Mouse (Mus musculus) liver, embryonic 14.5 days (tissue): ENCODE data around the gene Vmn1r55. TPM values are rescaled to one million over a fixed set of nuclear protein-coding genes. Genes with fewer than 3 reads are reported as not detected.
"Not testable (repeated sequence)": the region's sequence is repeated elsewhere in the genome, so short reads cannot be mapped to it uniquely, and the experiment has no call there.

Experiments
- ATAC-seq: fragments of 200-750 bp; cut with Nextera tagmentation; 2 replicates; pipeline ENCODE4 v1.8.0; 2017; ENCODE audit warnings: moderate number of reproducible peaks, mild to moderate bottlenecking, moderate library complexity; ENCODE audit not compliant: insufficient read depth
- DNase-seq, 3 experiments: peaks; one replicate each; pipeline ENCODE4 v3.0.0-alpha.2; 2012 to 2013; ENCODE audit warnings: low read depth in 3 of 3, low spot score in 3 of 3
- H3K27ac ChIP-seq: fragments of 300-500 bp; sonication (generic); 2 replicates; pipeline ENCODE4 v1.5.1; 2014; ENCODE audit warnings: moderate library complexity, mild to moderate bottlenecking, control low read depth, inconsistent platforms
- H3K27me3 ChIP-seq: fragments of 300-500 bp; sonication (generic); 2 replicates; pipeline ENCODE4 v1.6.1; 2014; ENCODE audit warnings: mild to moderate bottlenecking, low read length, moderate library complexity; ENCODE audit not compliant: control insufficient read depth, insufficient read depth
- H3K36me3 ChIP-seq: fragments of 300-500 bp; sonication (generic); replicated peaks from 2 replicates; pipeline ENCODE4 v1.6.1; 2014; ENCODE audit warnings: low read depth; ENCODE audit not compliant: control insufficient read depth, insufficient read depth
- H3K4me1 ChIP-seq, 2 experiments: fragments of 200-500 bp in 1 of 2; fragments of 300-500 bp in 1 of 2; sonication (generic) in 1 of 2; replicated peaks; 2 replicates each; pipeline ENCODE4 v1.6.1; 2012 to 2014; ENCODE audit warnings: antibody characterized with exemption in 1 of 2, inconsistent platforms in 1 of 2, low read length in 1 of 2; ENCODE audit not compliant: control insufficient read depth in 2 of 2, insufficient read depth in 2 of 2
- H3K4me2 ChIP-seq: fragments of 300-500 bp; sonication (generic); 2 replicates; pipeline ENCODE4 v1.6.1; 2014; ENCODE audit warnings: low read depth, mild to moderate bottlenecking, control low read depth, moderate library complexity
- H3K4me3 ChIP-seq, 2 experiments: fragments of 200-500 bp in 1 of 2; fragments of 300-500 bp in 1 of 2; sonication (generic) in 1 of 2; 2 replicates each; pipeline ENCODE4 v1.5.1; 2012 to 2014; ENCODE audit warnings: low read depth in 2 of 2, low read length in 2 of 2, mild to moderate bottlenecking in 2 of 2, control low read depth in 1 of 2, inconsistent platforms in 1 of 2, moderate library complexity in 1 of 2; ENCODE audit not compliant: insufficient read depth in 1 of 2
- H3K9ac ChIP-seq: fragments of 300-500 bp; sonication (generic); replicated peaks from 2 replicates; pipeline ENCODE4 v1.6.1; 2014; ENCODE audit warnings: mild to moderate bottlenecking, control low read depth, moderate library complexity
- H3K9me3 ChIP-seq: fragments of 300-500 bp; sonication (generic); 2 replicates; pipeline ENCODE4 v1.6.1; 2016; ENCODE audit warnings: low read length, mixed read lengths; ENCODE audit not compliant: control insufficient read depth
- CTCF ChIP-seq: IDR thresholded peaks from 2 replicates; pipeline ENCODE4 v1.5.1; 2016; ENCODE audit warnings: antibody characterized with exemption, low read depth, control low read depth
- EP300 ChIP-seq: IDR thresholded peaks from 2 replicates; pipeline ENCODE4 v1.6.1; 2016; ENCODE audit warnings: antibody characterized with exemption, low read depth
- WGBS: fragments of 180-500 bp; shearing (Covaris S2); extraction: QIAGEN DNeasy Blood & Tissue Kit; methylation state at CpG from one replicate; pipeline ENCODE4 v1.1.7; 2014; ENCODE audit not compliant: insufficient replicate concordance; 5-methylcytosine and 5-hydroxymethylcytosine counted together
- polyA plus RNA-seq, 2 experiments: library from polyadenylated mRNA; depleted of rRNA in 1 of 2; stranded (reverse) in 1 of 2; unstranded in 1 of 2; fragments of >200 nt; fragmentation: Nextera tagmentation in 1 of 2; extraction: Ambion mirVana in 1 of 2; gene quantifications; 2 replicates each; pipeline versions ENCODE4 v1.2.1 to v1.2.3; 2012 to 2014

Gene Vmn1r55
- not detected in 2 replicates for polyA plus RNA-seq (2012; rRNA removed)
- not detected in 2 replicates for polyA plus RNA-seq (2014; fragmentation: Nextera tagmentation; extraction: Ambion mirVana)

- H3K9me3 ChIP-seq, H3K27ac ChIP-seq: not testable (repeated sequence)
These were observed at the start of gene Vmn1r55 for GRCm38 (mm10) chr7:5149570-5149969. Vmn1r55 (minus strand) TSS chr7:5149670.

GRCm38 (mm10) chr7:5196647-5197046 is 47.2 kb upstream of the Vmn1r55 start, which contains the start of gene Vmn1r56:
Vmn1r56 (minus strand) TSS chr7:5196747.
- not testable (repeated sequence) for H3K27ac ChIP-seq, ATAC-seq, H3K4me2 ChIP-seq, H3K9ac ChIP-seq, DNase-seq, H3K4me3 ChIP-seq, H3K9me3 ChIP-seq, H3K36me3 ChIP-seq, H3K4me1 ChIP-seq, H3K27me3 ChIP-seq

More at GRCm38 (mm10) chr7:5149570-5149969, at the start of gene Vmn1r55:
- H3K27me3 ChIP-seq, H3K4me2 ChIP-seq, H3K36me3 ChIP-seq, H3K9ac ChIP-seq, H3K4me1 ChIP-seq, ATAC-seq, H3K4me3 ChIP-seq, DNase-seq: not testable (repeated sequence)

- Histone ChIP-seq H3K27ac (no peak within 1 kb of the TSS), H3K9me3 (no peaks in the 10 kb centered on the region), H3K27me3 (no peaks in the 10 kb centered on the region), H3K9ac (peak within 1 kb of the TSS; percentile 32), H3K36me3 (no peaks in the 10 kb centered on the region), H3K4me2 (peak within 1 kb of the TSS; percentile 63), H3K4me3 (peak within 1 kb of the TSS; percentile 34 to 49), H3K4me1 (peaks cover 0 to 6% of the 10 kb centered on the region in 2 experiments; a peak in 1 of 4 replicates)
- WGBS: 13% methylated on average over 42 of the region's 42 CpGs
- ATAC-seq (peak; percentile 70), DNase-seq (peak in 2 of 3 experiments; percentile 20 to 33)
- TF ChIP-seq EP300: no peak
- peak; percentile 93 for TF ChIP-seq CTCF
These were observed 23.7 kb downstream of the Vmn1r55 start, which contains the start of gene Rasl2-9 for GRCm38 (mm10) chr7:5125549-5126406. Rasl2-9 (minus strand) TSS chr7:5125950.

DNA sequence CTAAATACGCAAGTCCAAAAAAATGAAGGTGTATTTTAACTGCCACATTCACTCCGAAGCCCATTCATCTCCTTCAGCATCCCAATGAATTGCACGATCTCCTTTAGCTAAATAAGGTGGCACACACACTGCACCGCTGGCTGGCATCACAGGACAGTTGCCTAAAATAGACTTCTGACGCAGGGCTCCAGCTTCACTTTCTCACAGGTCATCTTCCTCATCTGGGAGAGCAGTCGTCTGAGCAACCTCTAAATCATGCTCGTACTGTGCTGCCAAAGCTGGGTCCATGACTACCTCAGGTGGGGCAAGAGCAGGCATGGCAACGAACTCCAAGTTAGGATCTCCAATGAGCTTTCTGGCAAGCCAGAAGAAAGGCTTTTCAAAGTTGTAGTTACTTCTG is 24.4 kb downstream of the Vmn1r55 start:
- H3K9ac ChIP-seq: no peak overlapping the region
- no peak overlapping the region for H3K4me3 ChIP-seq
- no peak overlapping the region for H3K4me2 ChIP-seq
- no peaks in the 10 kb centered on the region for H3K27me3 ChIP-seq
- no peaks in the 10 kb centered on the region for H3K9me3 ChIP-seq
- no peaks in the 10 kb centered on the region for H3K36me3 ChIP-seq
- H3K4me1 ChIP-seq: peaks cover 0 to 6% of the 10 kb centered on the region in 2 experiments; a peak in 1 of 4 replicates
- DNase-seq (no peak), ATAC-seq (no peak)
- WGBS: 56% methylated on average over 8 of the region's 8 CpGs
- no peak for TF ChIP-seq EP300
- TF ChIP-seq CTCF: no peak
- no peak overlapping the region for H3K27ac ChIP-seq

DNA sequence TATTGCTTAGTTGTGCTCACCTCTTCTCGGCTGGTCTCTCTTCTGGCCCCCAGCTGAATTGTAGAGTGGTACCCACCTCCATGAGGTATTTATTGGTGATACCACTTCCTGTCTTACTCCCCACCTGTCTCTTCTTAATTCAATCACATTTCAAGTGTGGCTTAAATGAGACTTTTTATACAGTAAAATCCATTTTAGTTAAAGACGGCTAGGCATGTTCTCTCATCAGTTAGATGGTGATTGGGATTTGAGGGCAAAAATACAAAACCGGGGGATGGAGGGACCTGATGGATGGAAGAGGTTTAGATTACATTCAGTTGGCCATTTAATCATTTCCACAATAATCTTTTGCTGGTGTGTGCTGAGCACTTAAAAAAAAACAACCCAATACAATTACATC is 32.6 kb downstream of the Vmn1r55 start, which contains the start of gene Rfpl4:
Rfpl4 (minus strand) TSS at position 101 of the 400 bp plus-strand sequence.
- Histone ChIP-seq H3K9ac (no peak within 1 kb of the TSS), H3K27ac (no peak within 1 kb of the TSS), H3K4me2 (no peak within 1 kb of the TSS), H3K4me3 (no peak within 1 kb of the TSS), H3K36me3 (no peaks in the 10 kb centered on the region), H3K9me3 (no peaks in the 10 kb centered on the region), H3K27me3 (no peaks in the 10 kb centered on the region), H3K4me1 (no peaks in the 10 kb centered on the region)
- TF ChIP-seq CTCF (no peak), EP300 (no peak)
- WGBS: 60% methylated on average over 3 of the region's 3 CpGs
- DNase-seq: no peak
- ATAC-seq: no peak
